In genomic region chr9:13468778-13469177, GRCm38 (mm10) we compare ENCODE assay signal across 14 mouse cellular contexts. TPM values are rescaled to one million over a fixed set of nuclear protein-coding genes. Genes with fewer than 3 reads are reported as not detected.
DNase-seq lines count a peak whose midpoint lies in the region; ATAC-seq lines count a peak whose summit lies in the region.
"Had no signal": no experiment of that assay in that cellular context is flagged by ENCODE, and none has a peak within 500 bp of the region (broad histone marks: within the 10 kb centered on the region; RNA-seq: fewer than 3 reads in every experiment).

No protein-coding gene starts in this region.

- no peaks in the 10 kb centered on the region for H3K36me3 ChIP-seq in kidney, embryonic 14.5 days (ENCODE audit: control insufficient read depth, insufficient read depth, low read length)
- H3K36me3 ChIP-seq in embryonic facial prominence, embryonic 13.5 days = no peaks in the 10 kb centered on the region
- H3K36me3 ChIP-seq in neural tube, embryonic 15.5 days = no peaks in the 10 kb centered on the region
- H3K36me3 ChIP-seq in midbrain, embryonic 15.5 days (replicated peaks) = no peaks in the 10 kb centered on the region
- no peaks in the 10 kb centered on the region for H3K36me3 ChIP-seq in forebrain, embryonic 13.5 days (ENCODE audit: poor library complexity, severe bottlenecking)
- H3K36me3 ChIP-seq: midbrain, embryonic 12.5 days had no signal

- H3K27ac ChIP-seq in kidney, embryonic 14.5 days (ENCODE audit: low read depth, low read length) = peak overlapping the region; percentile 68; the same call in 1 of the 2 replicates
- H3K27ac ChIP-seq in embryonic facial prominence, embryonic 13.5 days = 0 out of 2 replicates have a peak overlapping the region, but pooled peaks have one; percentile 11
- H3K27ac ChIP-seq in neural tube, embryonic 15.5 days (replicated peaks) = 0 out of 2 replicates have a peak overlapping the region, but pooled peaks have one; percentile 25
- no peak overlapping the region for H3K27ac ChIP-seq in midbrain, embryonic 15.5 days
- H3K27ac ChIP-seq in forebrain, embryonic 13.5 days = no peak overlapping the region
- H3K27ac ChIP-seq: midbrain, embryonic 12.5 days had no signal

- H3K9ac ChIP-seq in kidney, embryonic 14.5 days (ENCODE audit: low read depth, low read length) = no peak overlapping the region
- no peak overlapping the region for H3K9ac ChIP-seq in embryonic facial prominence, embryonic 13.5 days
- no peak overlapping the region for H3K9ac ChIP-seq in neural tube, embryonic 15.5 days (replicated peaks)
- no peak overlapping the region for H3K9ac ChIP-seq in midbrain, embryonic 15.5 days
- H3K9ac ChIP-seq in forebrain, embryonic 13.5 days = no peak overlapping the region
- H3K9ac ChIP-seq: midbrain, embryonic 12.5 days had no signal

- no peaks in the 10 kb centered on the region for H3K9me3 ChIP-seq in kidney, embryonic 14.5 days (ENCODE audit: control insufficient read depth, low read length)
- no peaks in the 10 kb centered on the region for H3K9me3 ChIP-seq in embryonic facial prominence, embryonic 13.5 days
- H3K9me3 ChIP-seq in neural tube, embryonic 15.5 days (replicated peaks) = no peaks in the 10 kb centered on the region
- no peaks in the 10 kb centered on the region for H3K9me3 ChIP-seq in midbrain, embryonic 15.5 days
- no peaks in the 10 kb centered on the region for H3K9me3 ChIP-seq in forebrain, embryonic 13.5 days (replicated peaks)
- H3K9me3 ChIP-seq: midbrain, embryonic 12.5 days had no signal

- no peak overlapping the region for H3K4me3 ChIP-seq in kidney, embryonic 14.5 days (ENCODE audit: low read length)
- no peak overlapping the region for H3K4me3 ChIP-seq in embryonic facial prominence, embryonic 13.5 days
- no peak overlapping the region for H3K4me3 ChIP-seq in neural tube, embryonic 15.5 days (replicated peaks)
- H3K4me3 ChIP-seq in midbrain, embryonic 15.5 days = no peak overlapping the region
- H3K4me3 ChIP-seq in forebrain, embryonic 13.5 days = no peak overlapping the region
- H3K4me3 ChIP-seq: midbrain, embryonic 12.5 days had no signal

- no peaks in the 10 kb centered on the region for H3K27me3 ChIP-seq in kidney, embryonic 14.5 days (ENCODE audit: control insufficient read depth, insufficient read depth, low read length)
- H3K27me3 ChIP-seq in embryonic facial prominence, embryonic 13.5 days = no peaks in the 10 kb centered on the region
- H3K27me3 ChIP-seq in neural tube, embryonic 15.5 days (replicated peaks) = no peaks in the 10 kb centered on the region
- no peaks in the 10 kb centered on the region for H3K27me3 ChIP-seq in midbrain, embryonic 15.5 days (replicated peaks)
- H3K27me3 ChIP-seq in forebrain, embryonic 13.5 days = no peaks in the 10 kb centered on the region
- H3K27me3 ChIP-seq: midbrain, embryonic 12.5 days had no signal

- 78% methylated on average over 6 of the region's 6 CpGs for WGBS in kidney, embryonic 14.5 days
- 74% methylated on average over 6 of the region's 6 CpGs for WGBS in embryonic facial prominence, embryonic 13.5 days
- WGBS in neural tube, embryonic 15.5 days = 86% methylated on average over 6 of the region's 6 CpGs
- WGBS in midbrain, embryonic 15.5 days = 85% methylated on average over 6 of the region's 6 CpGs
- 89% methylated on average over 6 of the region's 6 CpGs for WGBS in forebrain, embryonic 13.5 days

- no peak overlapping the region for H3K4me2 ChIP-seq in kidney, embryonic 14.5 days (replicated peaks; ENCODE audit: low read depth, low read length)
- no peak overlapping the region for H3K4me2 ChIP-seq in embryonic facial prominence, embryonic 13.5 days
- H3K4me2 ChIP-seq in neural tube, embryonic 15.5 days = no peak overlapping the region
- H3K4me2 ChIP-seq in midbrain, embryonic 15.5 days = no peak overlapping the region
- no peak overlapping the region for H3K4me2 ChIP-seq in forebrain, embryonic 13.5 days
- H3K4me2 ChIP-seq: midbrain, embryonic 12.5 days had no signal

- DNase-seq in kidney, postnatal 25 days = no peak
- peak; percentile 42 for DNase-seq in CD4-positive helper T cell, adult 2 months (ENCODE audit: low read depth, low spot score)
- DNase-seq in gastrocnemius, postnatal 4 days (ENCODE audit: low spot score in 2 of 2) = no peak
- DNase-seq: adrenal gland, postnatal 14 days; cerebellum, postnatal 10 days; right cerebral cortex, postnatal 14 days had no signal

- no peak for ATAC-seq in kidney, embryonic 14.5 days (ENCODE audit: low FRiP score, low TSS enrichment)
- no peak for ATAC-seq in embryonic facial prominence, embryonic 13.5 days (ENCODE audit: insufficient number of reproducible peaks, insufficient read depth, low FRiP score, low TSS enrichment, low read depth)
- ATAC-seq in neural tube, embryonic 15.5 days (ENCODE audit: low FRiP score) = no peak
- no peak for ATAC-seq in midbrain, embryonic 15.5 days (replicated peaks)
- ATAC-seq in forebrain, embryonic 13.5 days = no peak

- peaks cover 13% of the 10 kb centered on the region for H3K4me1 ChIP-seq in kidney, embryonic 14.5 days (ENCODE audit: control insufficient read depth, insufficient read depth, low read length)
- H3K4me1 ChIP-seq in embryonic facial prominence, embryonic 13.5 days = peaks cover 34% of the 10 kb centered on the region
- H3K4me1 ChIP-seq in neural tube, embryonic 15.5 days = peaks cover 10% of the 10 kb centered on the region
- H3K4me1 ChIP-seq in midbrain, embryonic 15.5 days = no peaks in the 10 kb centered on the region
- peaks cover 7% of the 10 kb centered on the region for H3K4me1 ChIP-seq in forebrain, embryonic 13.5 days

RNA-seq across cellular contexts. Expression of gene Gm17571, which starts 22.2 kb away (rescaled TPM):
- not detected in 2 replicates for polyA plus RNA-seq in kidney, embryonic 14.5 days (2014; fragmentation: Nextera tagmentation; extraction: Ambion mirVana)
- polyA plus RNA-seq in embryonic facial prominence, embryonic 13.5 days (2015; fragmentation: Nextera tagmentation; extraction: Ambion mirVana) = not detected in 2 replicates
- not detected in 2 replicates for polyA plus RNA-seq in neural tube, embryonic 15.5 days (2015; fragmentation: Nextera tagmentation; extraction: Ambion mirVana)
- not detected in 2 replicates for polyA plus RNA-seq in midbrain, embryonic 15.5 days (2015; fragmentation: Nextera tagmentation; extraction: Ambion mirVana)
- total RNA-seq in gastrocnemius, postnatal 4 days (2021) = not detected
- polyA plus RNA-seq in forebrain, embryonic 13.5 days (2015; fragmentation: Nextera tagmentation; extraction: Ambion mirVana) = not detected in 2 replicates
- total RNA-seq: adrenal gland, postnatal 14 days had no signal
- polyA plus RNA-seq: forebrain, embryonic 11.5 days; limb, embryonic 14.5 days; midbrain, embryonic 12.5 days had no signal

Comparison
In these comparisons a context has a peak if more than half of its experiments do, and no peak if none do; other contexts are left out.
1. H3K27ac ChIP-seq: peak in kidney, embryonic 14.5 days (single experiment), embryonic facial prominence, embryonic 13.5 days (single experiment) and neural tube, embryonic 15.5 days (single experiment); none in midbrain, embryonic 15.5 days (single experiment) and forebrain, embryonic 13.5 days (single experiment).